Mouse (Mus musculus) cerebellum, adult 2 months (tissue): ENCODE data around the gene Apela. TPM values are rescaled to one million over a fixed set of nuclear protein-coding genes. Genes with fewer than 3 reads are reported as not detected.
"Not testable (repeated sequence)": the region's sequence is repeated elsewhere in the genome, so short reads cannot be mapped to it uniquely, and the experiment has no call there.

Experiments
- DNase-seq, 2 experiments: peaks; one replicate each; pipeline ENCODE4 v3.0.0; 2021
- H3K27ac ChIP-seq: fragments of 200-500 bp; 2 replicates; pipeline ENCODE4 v1.5.1; 2012; ENCODE audit warnings: low read length, control low read depth, inconsistent platforms; ENCODE audit not compliant: insufficient read depth
- H3K27me3 ChIP-seq: fragments of 200-500 bp; 2 replicates; pipeline ENCODE4 v1.6.1; 2012; ENCODE audit warnings: inconsistent platforms, mild to moderate bottlenecking, low read length, moderate library complexity; ENCODE audit not compliant: control insufficient read depth, insufficient read depth
- H3K4me1 ChIP-seq: fragments of 200-500 bp; 2 replicates; pipeline ENCODE4 v1.6.1; 2011; ENCODE audit warnings: low read length; ENCODE audit not compliant: control insufficient read depth, insufficient read depth
- H3K4me3 ChIP-seq: fragments of 200-500 bp; replicated peaks from 2 replicates; pipeline ENCODE3; 2011; ENCODE audit warnings: mild to moderate bottlenecking, low read depth, low read length, control low read depth; ENCODE audit not compliant: insufficient read depth
- CTCF ChIP-seq: fragments of 200-500 bp; IDR thresholded peaks from 2 replicates; pipeline ENCODE4 v1.5.1; 2011; ENCODE audit warnings: low read depth, mild to moderate bottlenecking, control low read depth, low read length, moderate library complexity, borderline replicate concordance; ENCODE audit not compliant: insufficient read depth
- POLR2A ChIP-seq: fragments of 200-500 bp; IDR thresholded peaks from 2 replicates; pipeline ENCODE4 v1.6.1; 2011; ENCODE audit warnings: low read length, control low read depth, borderline replicate concordance; ENCODE audit not compliant: insufficient read depth
- WGBS: fragments of 180-500 bp; shearing (Covaris S2); methylation state at CpG from one replicate; pipeline ENCODE4 v1.1.7; 2018; 5-methylcytosine and 5-hydroxymethylcytosine counted together
- polyA plus RNA-seq: library from polyadenylated mRNA; depleted of rRNA; stranded (reverse); fragments of >200 nt; gene quantifications from 2 replicates; pipeline ENCODE4 v1.2.3, GENCODE M21; 2012

Apela gene
- polyA plus RNA-seq, 1 experiment: not detected

DNA sequence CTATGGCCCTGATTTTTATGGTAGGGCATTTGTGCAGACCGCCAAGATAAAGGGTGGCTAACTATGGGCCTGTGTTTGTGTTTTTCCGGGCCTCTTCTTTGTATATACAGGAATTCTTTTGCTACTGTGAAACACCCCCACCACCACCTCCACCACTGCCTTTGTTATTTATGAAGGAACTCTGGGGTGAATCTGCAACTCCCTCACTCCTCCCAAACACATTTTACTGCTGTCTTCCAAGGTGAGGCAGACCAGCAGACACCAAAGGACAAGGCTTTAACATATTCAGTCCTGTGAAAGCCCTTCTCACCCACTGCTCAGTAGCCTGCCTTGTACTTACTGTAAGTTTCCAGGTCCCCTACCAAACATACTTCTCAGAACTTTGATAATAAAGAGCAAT, 3.0 kb downstream of the Apela start:
- H3K27me3 ChIP-seq: no peaks in the 10 kb centered on the region
- no peak overlapping the region for H3K27ac ChIP-seq
- TF ChIP-seq POLR2A (no peak), CTCF (no peak)
- H3K4me1 ChIP-seq: no peaks in the 10 kb centered on the region
- 61% methylated on average over 2 of the region's 2 CpGs for WGBS
- DNase-seq: no peak
- H3K4me3 ChIP-seq: no peak overlapping the region

DNA sequence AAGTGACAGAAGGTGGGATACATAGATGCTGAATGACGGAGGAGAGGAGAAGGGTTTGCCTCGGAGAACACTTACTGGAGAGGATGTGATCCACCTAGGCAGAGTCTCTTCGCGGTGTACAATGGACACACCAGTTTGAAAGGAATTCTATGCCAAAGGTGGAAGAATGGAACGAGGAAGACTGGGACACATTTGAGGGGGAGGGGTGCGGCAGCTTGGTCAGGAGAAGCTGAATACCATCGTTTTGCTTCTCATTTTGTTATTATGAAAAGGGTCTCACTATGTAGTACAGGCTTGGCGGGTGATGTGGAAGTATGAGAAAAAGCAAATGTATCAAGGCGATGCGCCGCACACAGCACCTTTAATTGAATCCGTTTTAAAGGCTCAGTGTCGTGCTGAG, 4.1 kb downstream of the Apela start:
- no peak for DNase-seq
- H3K4me1 ChIP-seq: no peaks in the 10 kb centered on the region
- H3K27me3 ChIP-seq: no peaks in the 10 kb centered on the region
- H3K27ac ChIP-seq: no peak overlapping the region
- TF ChIP-seq CTCF (no peak), POLR2A (no peak)
- WGBS: 89% methylated on average over 13 of the region's 13 CpGs
- H3K4me3 ChIP-seq: no peak overlapping the region

DNA sequence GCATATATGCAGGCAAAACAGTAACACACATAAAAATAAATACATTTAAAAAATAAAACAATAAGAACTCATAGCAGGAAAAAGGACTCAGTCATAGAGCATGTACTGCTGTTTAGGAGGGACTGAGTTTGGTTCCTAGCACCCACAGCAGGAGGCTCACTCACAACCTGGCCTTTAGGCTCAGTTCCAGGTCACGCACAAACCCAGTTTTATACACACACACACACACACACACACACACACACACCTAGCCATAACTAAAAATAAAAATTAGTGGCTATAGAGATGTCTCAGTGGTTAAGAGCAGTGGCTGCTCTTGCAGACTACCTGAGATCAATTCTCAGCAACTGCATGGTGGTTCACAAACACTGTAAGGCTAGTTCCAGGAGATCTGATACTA, 5.0 kb downstream of the Apela start:
- DNase-seq: no peak
- H3K27ac ChIP-seq: no peak overlapping the region
- no peak overlapping the region for H3K4me3 ChIP-seq
- H3K4me1 ChIP-seq: no peaks in the 10 kb centered on the region
- TF ChIP-seq POLR2A (no peak), CTCF (no peak)
- WGBS: 90% methylated on average over 1 of the region's 1 CpGs
- no peaks in the 10 kb centered on the region for H3K27me3 ChIP-seq

DNA sequence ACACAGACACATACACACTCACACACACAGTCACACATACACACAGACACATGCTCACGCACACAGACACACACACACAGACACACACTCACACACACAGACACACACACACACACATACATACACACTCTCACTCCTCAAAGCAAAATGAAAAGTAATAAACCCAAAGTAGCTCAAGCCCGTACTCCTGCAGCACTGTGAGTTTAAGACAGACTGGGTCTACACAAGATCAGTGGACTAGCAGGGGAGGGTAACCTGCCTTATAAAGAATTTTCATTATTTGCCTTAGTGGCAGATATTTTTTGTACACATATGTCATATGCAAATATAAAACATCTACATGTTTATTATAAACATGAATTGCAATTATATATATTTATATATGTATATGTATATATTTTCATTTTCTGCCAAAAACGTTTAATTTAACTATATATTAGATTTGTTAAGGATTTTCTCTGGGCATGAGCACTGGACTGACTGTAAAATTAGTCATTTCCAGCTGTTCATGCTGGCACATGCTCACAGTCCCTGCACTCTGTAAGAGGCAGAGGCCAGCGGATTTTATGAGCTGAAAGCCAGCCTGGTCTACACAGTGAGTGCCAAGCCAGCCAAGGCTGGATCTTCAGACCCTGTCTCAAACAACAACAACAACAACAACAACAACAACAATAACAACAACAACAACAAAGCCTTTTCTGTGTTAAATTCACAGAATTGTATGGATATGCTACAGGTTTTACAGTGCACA, 6.2 kb downstream of the Apela start:
- no peaks in the 10 kb centered on the region for H3K27me3 ChIP-seq
- H3K4me1 ChIP-seq: no peaks in the 10 kb centered on the region
- WGBS: 69% methylated on average over 4 of the region's 4 CpGs
- H3K4me3 ChIP-seq: no peak overlapping the region
- no peak for TF ChIP-seq CTCF
- TF ChIP-seq POLR2A: no peak
- no peak overlapping the region for H3K27ac ChIP-seq
- DNase-seq: no peak

DNA sequence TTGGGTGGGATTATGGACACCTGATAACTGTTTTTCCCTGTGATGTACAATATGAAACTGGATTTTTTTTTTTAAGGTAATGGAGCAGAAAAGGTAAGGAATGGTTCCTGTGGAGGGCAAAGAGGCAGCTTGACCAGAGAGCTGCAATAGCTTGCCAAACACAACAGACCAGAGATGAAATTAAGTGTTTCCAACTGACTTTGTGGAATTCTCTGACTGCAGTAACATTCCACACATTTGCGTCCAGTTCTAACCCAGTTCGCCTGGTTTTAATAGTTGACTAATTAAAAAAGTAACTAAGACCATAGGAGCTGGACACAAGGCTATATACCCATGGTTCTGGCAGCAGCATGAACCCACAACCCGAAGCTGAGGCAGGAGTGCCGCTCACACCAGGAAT, 7.4 kb downstream of the Apela start:
- H3K27ac ChIP-seq: no peak overlapping the region
- no peak for DNase-seq
- no peak overlapping the region for H3K4me3 ChIP-seq
- no peak for TF ChIP-seq POLR2A
- TF ChIP-seq CTCF: no peak
- 83% methylated on average over 4 of the region's 4 CpGs for whole genome bisulfite sequencing
- no peaks in the 10 kb centered on the region for H3K27me3 ChIP-seq
- no peaks in the 10 kb centered on the region for H3K4me1 ChIP-seq

DNA sequence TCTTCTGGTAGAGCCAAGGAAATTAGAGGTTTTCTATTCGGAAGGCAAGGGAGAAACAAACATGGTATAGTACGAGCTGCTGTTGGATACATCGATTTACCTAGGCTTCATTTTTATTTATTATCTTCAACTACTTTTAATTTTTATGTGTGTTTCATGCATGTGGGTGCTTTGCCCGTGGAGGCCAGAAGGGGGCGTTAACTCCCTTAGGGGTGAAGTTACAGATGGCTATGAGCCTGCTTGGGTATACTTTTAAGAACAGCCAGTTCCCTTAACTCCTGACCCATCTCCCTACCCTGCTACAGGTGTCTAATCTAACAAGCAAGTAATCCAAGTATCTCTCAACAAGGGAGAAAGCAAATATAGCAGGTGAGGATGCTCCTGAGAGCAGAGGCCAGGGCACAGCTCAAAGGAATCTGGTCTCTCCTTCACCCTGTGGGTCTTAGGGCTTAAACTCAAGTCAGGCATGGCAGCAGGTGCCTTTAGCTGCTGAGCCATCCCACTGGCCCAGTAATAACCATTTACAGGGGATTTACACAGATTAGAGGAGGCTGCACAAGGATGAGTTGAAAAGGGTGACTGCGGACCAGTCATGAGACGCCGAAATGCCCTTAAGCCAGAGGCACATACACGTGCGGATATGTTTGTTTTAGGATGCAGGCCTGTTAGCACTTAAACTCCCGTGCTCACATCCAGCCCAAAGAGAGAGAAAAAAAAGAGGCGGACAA, 8.0 kb downstream of the Apela start:
- Histone ChIP-seq H3K27me3 (no peaks in the 10 kb centered on the region), H3K27ac (no peak overlapping the region), H3K4me1 (no peaks in the 10 kb centered on the region), H3K4me3 (no peak overlapping the region)
- 85% methylated on average over 12 of the region's 12 CpGs for WGBS
- no peak for DNase-seq
- TF ChIP-seq CTCF (no peak), POLR2A (no peak)

DNA sequence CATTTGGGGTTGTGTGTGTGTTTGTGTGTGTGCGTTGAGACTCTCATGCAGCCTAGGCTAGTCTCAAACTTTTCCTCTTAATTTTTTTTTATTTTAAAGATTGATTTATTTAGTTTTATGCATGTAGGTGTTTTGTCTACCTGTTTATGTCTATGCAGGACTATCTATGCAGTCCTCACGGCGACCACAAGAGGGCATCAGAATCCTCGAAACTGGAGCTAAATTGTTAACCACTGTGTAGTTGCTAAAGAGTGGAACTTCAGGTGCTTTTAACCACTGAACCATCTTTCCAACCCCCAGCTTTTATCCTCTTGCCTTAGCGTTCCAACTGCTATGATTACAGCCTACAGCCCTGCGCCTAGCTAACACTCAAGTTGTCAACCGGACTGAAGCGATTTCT, 14.7 kb downstream of the Apela start:
- WGBS: 50% methylated on average over 8 of the region's 8 CpGs
- no peaks in the 10 kb centered on the region for H3K4me1 ChIP-seq
- TF ChIP-seq POLR2A (no peak), CTCF (peak; percentile 51; the same call in 1 of the 2 replicates)
- no peaks in the 10 kb centered on the region for H3K27me3 ChIP-seq
- no peak overlapping the region for H3K27ac ChIP-seq
- peak; percentile 11 to 44 for DNase-seq
- H3K4me3 ChIP-seq: no peak overlapping the region

DNA sequence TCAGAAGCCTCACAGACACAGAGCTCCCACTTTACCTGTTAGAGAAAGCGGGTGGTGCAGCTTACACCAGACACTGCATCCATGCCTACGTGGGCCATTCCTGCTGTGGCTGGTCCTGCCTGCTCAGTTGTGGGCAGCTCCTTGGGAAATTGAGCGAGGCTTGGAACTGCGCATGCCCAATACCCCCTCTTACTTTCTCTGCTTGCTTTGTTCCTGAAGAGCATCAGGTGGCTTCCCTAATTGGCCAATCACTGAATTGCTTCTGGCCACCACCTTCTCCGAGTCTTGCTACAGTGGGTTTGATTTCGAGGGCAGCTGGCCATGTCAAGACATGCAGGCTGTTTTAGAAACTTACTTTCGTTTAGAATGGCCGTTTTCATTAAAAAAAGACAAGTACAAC, 18.7 kb downstream of the Apela start, which contains the start of the genes Trim61 and Trim60:
Gene Trim61, minus strand, starts transcription at position 101 of the 400 bp plus-strand sequence.
Gene Trim60, minus strand, starts transcription at position 162 of the 400 bp plus-strand sequence.
- WGBS: 86% methylated on average over 8 of the region's 8 CpGs
- no peak within 1 kb of the TSS for H3K4me3 ChIP-seq

DNA sequence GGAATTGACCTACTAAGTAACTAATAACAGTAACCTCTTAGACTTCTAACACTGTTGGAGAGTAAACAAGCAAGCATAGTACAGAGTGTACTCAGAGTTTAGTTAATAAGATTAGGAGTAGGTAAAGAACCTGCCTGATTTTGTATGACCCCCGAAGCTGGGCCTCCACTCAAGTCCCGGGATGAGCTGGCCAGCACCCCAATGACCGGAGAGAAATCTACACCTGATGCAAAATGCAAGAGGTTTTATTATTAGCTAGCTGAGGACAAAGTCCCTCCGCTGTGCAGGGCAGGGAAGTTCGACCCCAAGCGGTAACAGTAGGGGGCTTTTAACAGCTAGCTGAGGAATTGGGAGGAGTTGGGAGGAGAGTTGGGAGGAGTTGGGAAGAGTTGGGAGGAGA, 29.5 kb downstream of the Apela start:
- not testable (repeated sequence) for DNase-seq, H3K4me1 ChIP-seq, H3K27me3 ChIP-seq, H3K27ac ChIP-seq, H3K4me3 ChIP-seq
- 67% methylated on average over 6 of the region's 6 CpGs for WGBS

More for the DNA sequence above, 18.7 kb downstream of the Apela start, which contains the start of the genes Trim61 and Trim60:
- no peaks in the 10 kb centered on the region for H3K4me1 ChIP-seq
- DNase-seq: no peak
- TF ChIP-seq CTCF (no peak), POLR2A (no peak)
- H3K27ac ChIP-seq: no peak within 1 kb of the TSS
- no peaks in the 10 kb centered on the region for H3K27me3 ChIP-seq
